Mouse (Mus musculus): ENCODE data around the gene Kcna6. TPM values are rescaled to one million over a fixed set of nuclear protein-coding genes. Genes with fewer than 3 reads are reported as not detected.

Kcna6 gene
- 1 to 10 TPM in 1 of 2 experiments, under 1 TPM in 1; 0.46 to 1.3 TPM for total RNA-seq (2021)
- long read RNA-seq, experiment 1: 0 reads
- long read RNA-seq, experiment 2: 0 reads

- no peak for DNase-seq (ENCODE audit: low spot score in 2 of 2)
Measured at GRCm38 (mm10) chr6:126740211-126741142, at the start of gene Kcna6. Kcna6 (minus strand) TSS chr6:126740674.

GRCm38 (mm10) chr6:126788863-126789262 is 48.4 kb upstream of the Kcna6 start:
- no peak for DNase-seq (ENCODE audit: low spot score in 2 of 2)

DNA sequence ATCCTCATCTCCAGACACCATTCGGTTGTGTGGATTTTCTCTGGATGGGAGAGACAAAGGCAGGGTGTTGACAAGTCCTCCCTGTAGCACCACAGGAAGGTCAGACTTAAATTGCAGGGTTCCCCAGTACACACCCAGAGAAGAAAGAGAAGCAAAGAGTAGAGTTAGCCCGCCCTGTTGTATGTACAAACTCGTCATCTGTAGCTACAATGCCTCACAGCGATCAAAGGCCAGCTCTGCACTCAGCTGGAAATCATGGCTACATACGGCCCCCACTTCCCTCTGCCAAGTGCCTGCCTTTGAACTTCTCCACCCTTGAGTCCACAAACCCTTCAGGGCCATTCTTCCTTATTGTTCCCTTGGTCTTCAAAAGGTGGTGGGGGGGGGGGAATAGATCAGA is 43.7 kb upstream of the Kcna6 start:
- DNase-seq (ENCODE audit: low spot score in 2 of 2): no peak

DNA sequence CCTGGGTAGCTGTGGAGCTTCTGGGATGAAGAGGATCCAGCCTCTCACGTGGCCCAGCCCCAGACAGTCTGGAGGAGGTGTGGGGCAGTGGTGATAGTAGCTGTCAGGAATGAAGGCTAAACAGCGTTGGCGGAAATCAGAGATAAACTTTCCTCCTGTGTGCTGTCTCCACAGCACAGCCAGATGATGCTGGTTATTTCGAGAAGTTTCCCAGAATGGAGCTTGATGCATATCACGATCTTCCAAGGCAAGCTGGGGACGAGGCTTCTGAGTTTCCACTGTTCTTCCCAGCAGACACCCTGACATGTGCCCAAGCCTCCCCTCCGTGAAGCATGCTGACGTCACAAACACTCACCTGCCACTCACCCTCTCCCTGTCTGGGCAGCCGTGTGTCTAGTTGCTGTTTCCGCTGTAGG is 43.2 kb upstream of the Kcna6 start:
- DNase-seq (ENCODE audit: low spot score in 2 of 2): no peak

GRCm38 (mm10) chr6:126783056-126783455 is 42.6 kb upstream of the Kcna6 start:
- DNase-seq (ENCODE audit: low spot score in 2 of 2): no peak

- no peak for DNase-seq (ENCODE audit: low spot score in 2 of 2)
Measured at GRCm38 (mm10) chr6:126777889-126778288, 37.4 kb upstream of the Kcna6 start.

GRCm38 (mm10) chr6:126773873-126774272 is 33.4 kb upstream of the Kcna6 start:
- no peak for DNase-seq (ENCODE audit: low spot score in 2 of 2)

DNA sequence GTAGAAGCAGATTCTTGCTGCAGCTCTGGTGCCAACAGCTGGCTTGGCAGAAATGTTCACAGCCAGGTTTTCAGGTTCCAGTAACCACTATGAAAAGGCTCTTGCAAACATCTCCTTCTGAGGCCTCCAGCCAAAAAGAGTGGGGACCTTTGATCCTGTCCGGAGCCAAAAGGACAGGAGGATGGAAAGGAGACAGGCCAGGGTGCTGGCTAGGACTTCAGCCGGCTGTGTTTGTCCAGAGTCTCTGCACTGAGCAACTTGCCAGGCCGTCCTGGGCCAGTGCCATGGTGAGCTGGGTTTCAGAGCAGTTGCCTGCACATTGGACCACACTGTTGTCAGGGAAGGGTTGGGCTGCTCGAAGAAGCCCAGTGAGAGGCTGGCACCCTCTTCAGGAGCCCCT is 31.9 kb upstream of the Kcna6 start:
- DNase-seq (ENCODE audit: low spot score in 2 of 2): no peak

GRCm38 (mm10) chr6:126770146-126770731 is 29.8 kb upstream of the Kcna6 start:
- DNase-seq (ENCODE audit: low spot score in 2 of 2): no peak

GRCm38 (mm10) chr6:126768957-126769665 is 28.6 kb upstream of the Kcna6 start:
- no peak for DNase-seq (ENCODE audit: low spot score in 2 of 2)

- DNase-seq (ENCODE audit: low spot score in 2 of 2): no peak
Measured at GRCm38 (mm10) chr6:126767610-126768532, 27.4 kb upstream of the Kcna6 start.

DNA sequence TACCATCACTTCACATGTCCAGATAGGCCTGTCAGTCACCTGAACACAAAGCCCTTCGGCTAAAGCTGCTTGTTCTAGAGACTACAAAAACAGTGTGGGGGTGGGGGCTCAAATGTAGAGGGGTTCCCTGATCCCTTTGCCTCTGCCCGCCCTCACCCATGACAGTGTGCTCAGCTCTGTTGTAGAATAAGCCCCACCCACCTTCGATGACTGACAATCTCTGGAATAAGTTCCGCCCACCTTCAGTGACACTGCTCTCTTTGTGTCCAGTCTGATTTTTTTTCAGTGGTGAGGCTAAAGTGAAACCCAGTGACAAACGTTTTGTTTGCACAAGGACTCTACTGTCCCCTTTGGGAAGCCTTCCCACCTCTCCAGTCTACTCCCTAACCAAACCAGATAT is 26.1 kb upstream of the Kcna6 start:
- DNase-seq (ENCODE audit: low spot score in 2 of 2): no peak

- no peak for DNase-seq (ENCODE audit: low spot score in 2 of 2)
Measured at GRCm38 (mm10) chr6:126764563-126765091, 24.2 kb upstream of the Kcna6 start.

GRCm38 (mm10) chr6:126761362-126761761 is 20.9 kb upstream of the Kcna6 start:
- DNase-seq (ENCODE audit: low spot score in 2 of 2): no peak

- DNase-seq (ENCODE audit: low spot score in 2 of 2): no peak
Measured at GRCm38 (mm10) chr6:126755729-126756411, 15.4 kb upstream of the Kcna6 start.

- no peak for DNase-seq (ENCODE audit: low spot score in 2 of 2)
Measured at GRCm38 (mm10) chr6:126752520-126752919, 12.0 kb upstream of the Kcna6 start.

DNA sequence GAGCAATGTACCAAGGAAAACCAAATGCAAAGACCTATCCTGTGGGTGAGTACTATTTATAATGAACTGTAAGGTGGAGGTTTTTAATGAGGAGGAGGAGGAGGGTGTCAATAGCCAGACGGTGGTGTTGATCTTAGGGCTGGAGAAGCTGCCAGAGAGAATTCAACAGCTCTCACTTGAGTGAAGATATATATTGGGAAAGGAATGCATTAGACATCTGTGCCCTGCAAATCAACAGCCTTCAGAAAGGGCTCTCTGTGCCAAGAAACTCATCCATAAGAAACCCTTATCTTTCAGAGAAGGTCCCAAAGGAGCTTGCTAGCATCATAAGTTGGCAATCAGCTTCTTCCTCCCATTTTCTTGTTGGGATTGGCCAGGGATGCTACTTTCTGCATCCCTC is 5.4 kb upstream of the Kcna6 start:
- no peak for DNase-seq (ENCODE audit: low spot score in 2 of 2)

GRCm38 (mm10) chr6:126742610-126743009 is 2.1 kb upstream of the Kcna6 start:
- DNase-seq (ENCODE audit: low spot score in 2 of 2): no peak

- no peak for DNase-seq (ENCODE audit: low spot score in 2 of 2)
Measured at GRCm38 (mm10) chr6:126739326-126740210, 906 bp downstream of the Kcna6 start.

Data from adrenal gland, adult 18-20 months (tissue).